Mouse (Mus musculus): ENCODE data around the gene Mbnl1. TPM values are rescaled to one million over a fixed set of nuclear protein-coding genes. Genes with fewer than 3 reads are reported as not detected.

Mbnl1 gene
- 44.0 and 44.6 TPM in 2 replicates for polyA plus RNA-seq (2012; rRNA removed)

GRCm38 (mm10) chr3:60472681-60473177, at the start of gene Mbnl1:
TSS of gene Mbnl1 (plus strand) at chr3:60472830.

